Mouse (Mus musculus) cortical plate, adult 2 months (tissue): ENCODE data around the gene Paqr6.

ENCODE experiments used
- CTCF ChIP-seq: fragments of 200-500 bp; IDR thresholded peaks from 2 replicates; pipeline ENCODE4 v1.5.1; 2011; ENCODE audit warnings: mild to moderate bottlenecking, control low read depth, low read length; ENCODE audit not compliant: insufficient read depth; ENCODE audit errors: extremely low read depth
- POLR2A ChIP-seq: fragments of 200-500 bp; IDR thresholded peaks from 2 replicates; pipeline ENCODE4 v1.6.1; 2011; ENCODE audit warnings: mild to moderate bottlenecking, low read length, control low read depth; ENCODE audit not compliant: insufficient read depth; ENCODE audit errors: extremely low read depth

- TF ChIP-seq POLR2A (no peak), CTCF (no peak)
Observed at GRCm38 (mm10) chr3:88408953-88409352, 44.6 kb downstream of the Paqr6 start.
